Mouse (Mus musculus) MEL (cell line): ENCODE data around the gene Cyp2j8. TPM values are rescaled to one million over a fixed set of nuclear protein-coding genes. Genes with fewer than 3 reads are reported as not detected.

Source experiments
- DNase-seq: peaks from one replicate; pipeline ENCODE4 v3.0.0; 2011; ENCODE audit warnings: low read depth, low spot score
- H3K27ac ChIP-seq: 2 replicates; pipeline ENCODE4 v1.5.1; 2012; ENCODE audit warnings: low read depth, mild to moderate bottlenecking, control low read depth, low read length, moderate library complexity; ENCODE audit not compliant: control insufficient read depth
- H3K27me3 ChIP-seq, 2 experiments: fragments of 150-350 bp in 1 of 2; sonication (generic) in 1 of 2; 2 replicates each; pipeline ENCODE4 v1.6.1; 2012; ENCODE audit warnings: low read length in 2 of 2, mild to moderate bottlenecking in 2 of 2, improper control_type of control experiment in 1 of 2, moderate library complexity in 1 of 2; ENCODE audit not compliant: insufficient read depth in 2 of 2, control insufficient read depth in 1 of 2
- H3K36me3 ChIP-seq, 2 experiments: 2 replicates each; pipeline ENCODE4 v1.6.1; 2012 to 2014; ENCODE audit warnings: low read length in 2 of 2, improper control_type of control experiment in 1 of 2, inconsistent platforms in 1 of 2, mild to moderate bottlenecking in 1 of 2; ENCODE audit not compliant: insufficient read depth in 2 of 2, control insufficient read depth in 1 of 2
- H3K4me1 ChIP-seq, 2 experiments: fragments of 150-350 bp in 1 of 2; sonication (generic) in 1 of 2; 2 replicates each; pipeline ENCODE4 v1.6.1; 2012; ENCODE audit warnings: low read length in 2 of 2, improper control_type of control experiment in 1 of 2, mild to moderate bottlenecking in 1 of 2; ENCODE audit not compliant: insufficient read depth in 2 of 2, control insufficient read depth in 1 of 2
- H3K4me3 ChIP-seq, 2 experiments: fragments of 150-350 bp in 1 of 2; sonication (generic) in 1 of 2; 2 replicates each; pipeline ENCODE4 v1.5.1; 2012; ENCODE audit warnings: low read depth in 2 of 2, low read length in 2 of 2, mild to moderate bottlenecking in 2 of 2, moderate library complexity in 2 of 2, control low read depth in 1 of 2, improper control_type of control experiment in 1 of 2; ENCODE audit not compliant: control insufficient read depth in 1 of 2, insufficient read depth in 1 of 2
- H3K79me2 ChIP-seq: 2 replicates; pipeline ENCODE4 v1.6.1; 2012; ENCODE audit warnings: mild to moderate bottlenecking, low read length, moderate library complexity; ENCODE audit not compliant: control insufficient read depth, poor library complexity, insufficient read depth
- H3K9ac ChIP-seq: 2 replicates; pipeline ENCODE4 v1.6.1; 2012; ENCODE audit warnings: low read depth, mild to moderate bottlenecking, control low read depth, low read length, moderate library complexity; ENCODE audit not compliant: control insufficient read depth, poor library complexity, severe bottlenecking
- H3K9me3 ChIP-seq: fragments of 150-350 bp; sonication (generic); replicated peaks from 2 replicates; pipeline ENCODE4 v1.6.1; 2012; ENCODE audit warnings: mild to moderate bottlenecking, low read length, improper control_type of control experiment, moderate library complexity; ENCODE audit not compliant: insufficient read depth
- BHLHE40 ChIP-seq: IDR thresholded peaks from 2 replicates; pipeline ENCODE4 v1.6.1; 2012; ENCODE audit warnings: low read depth, mild to moderate bottlenecking, inconsistent platforms, low read length, improper control_type of control experiment, borderline replicate concordance
- CHD2 ChIP-seq: IDR thresholded peaks from 2 replicates; pipeline ENCODE4 v1.6.1; 2011; ENCODE audit warnings: low read length, improper control_type of control experiment
- CTCF ChIP-seq, 3 experiments: IDR thresholded peaks in 2 of 3; conservative IDR thresholded peaks in 1 of 3; 2 replicates each; pipeline ENCODE4 v1.5.1; 2011 to 2012; ENCODE audit warnings: low read length in 3 of 3, low read depth in 2 of 3, mild to moderate bottlenecking in 2 of 3, improper control_type of control experiment in 1 of 3, inconsistent platforms in 1 of 3, mixed read lengths in 1 of 3, moderate library complexity in 1 of 3; ENCODE audit not compliant: control insufficient read depth in 1 of 3, insufficient read depth in 1 of 3, poor library complexity in 1 of 3, severe bottlenecking in 1 of 3
- E2F4 ChIP-seq: IDR thresholded peaks from 2 replicates; pipeline ENCODE4 v1.6.1; 2011; ENCODE audit warnings: low read depth, low read length, improper control_type of control experiment, borderline replicate concordance
- ETS1 ChIP-seq: IDR thresholded peaks from 2 replicates; pipeline ENCODE4 v1.6.1; 2012; ENCODE audit warnings: low read depth, mild to moderate bottlenecking, inconsistent platforms, low read length, improper control_type of control experiment, moderate library complexity
- MAFK ChIP-seq: IDR thresholded peaks from 2 replicates; pipeline ENCODE4 v1.6.1; 2011; ENCODE audit warnings: low read depth, mild to moderate bottlenecking, low read length, improper control_type of control experiment, borderline replicate concordance
- MAZ ChIP-seq: IDR thresholded peaks from 2 replicates; pipeline ENCODE4 v1.6.1; 2012; ENCODE audit warnings: low read depth, mild to moderate bottlenecking, inconsistent platforms, low read length, improper control_type of control experiment
- MYB ChIP-seq: IDR thresholded peaks from 2 replicates; pipeline ENCODE4 v1.6.1; 2011; ENCODE audit warnings: mild to moderate bottlenecking, low read depth, low read length, improper control_type of control experiment
- NELFE ChIP-seq: IDR thresholded peaks from 2 replicates; pipeline ENCODE4 v1.6.1; 2011; ENCODE audit warnings: low read depth, low read length, improper control_type of control experiment
- POLR2A ChIP-seq, 2 experiments: IDR thresholded peaks; 2 replicates each; pipeline ENCODE4 v1.6.1; 2011 to 2012; ENCODE audit warnings: low read length in 2 of 2, mild to moderate bottlenecking in 2 of 2, control low read depth in 1 of 2, improper control_type of control experiment in 1 of 2, low read depth in 1 of 2, moderate library complexity in 1 of 2; ENCODE audit not compliant: control insufficient read depth in 1 of 2, insufficient read depth in 1 of 2, poor library complexity in 1 of 2
- POLR2AphosphoS2 ChIP-seq: IDR thresholded peaks from 2 replicates; pipeline ENCODE4 v1.6.1; 2011; ENCODE audit warnings: low read length, improper control_type of control experiment
- POLR2AphosphoS5 ChIP-seq: IDR thresholded peaks from 2 replicates; pipeline ENCODE4 v1.6.1; 2012; ENCODE audit warnings: low read depth, borderline replicate concordance, mild to moderate bottlenecking, inconsistent platforms, low read length, moderate library complexity, mixed read lengths
- RAD21 ChIP-seq: IDR thresholded peaks from 2 replicates; pipeline ENCODE4 v1.6.1; 2011; ENCODE audit warnings: mild to moderate bottlenecking, low read depth, low read length, improper control_type of control experiment
- RCOR1 ChIP-seq: IDR thresholded peaks from 2 replicates; pipeline ENCODE4 v1.6.1; 2012; ENCODE audit warnings: low read depth, mild to moderate bottlenecking, inconsistent platforms, low read length, improper control_type of control experiment
- TAL1 ChIP-seq: IDR thresholded peaks from 2 replicates; pipeline ENCODE4 v1.6.1; 2012; ENCODE audit warnings: mild to moderate bottlenecking, inconsistent platforms, low read length, moderate library complexity, mixed read lengths
- TBP ChIP-seq: IDR thresholded peaks from 2 replicates; pipeline ENCODE4 v1.8.0; 2011; ENCODE audit warnings: low read depth, low read length, improper control_type of control experiment
- USF2 ChIP-seq, 2 experiments: IDR thresholded peaks; 2 replicates each; pipeline ENCODE4 v1.6.1; 2011 to 2012; ENCODE audit warnings: improper control_type of control experiment in 2 of 2, low read length in 2 of 2, borderline replicate concordance in 1 of 2, inconsistent platforms in 1 of 2, low read depth in 1 of 2, mild to moderate bottlenecking in 1 of 2; ENCODE audit not compliant: insufficient read depth in 1 of 2
- ZKSCAN1 ChIP-seq: IDR thresholded peaks from 2 replicates; pipeline ENCODE4 v1.6.1; 2012; ENCODE audit warnings: low read depth, mild to moderate bottlenecking, inconsistent platforms, low read length, improper control_type of control experiment, moderate library complexity
- ZMIZ1 ChIP-seq: IDR thresholded peaks from 2 replicates; pipeline ENCODE4 v1.6.1; 2012; ENCODE audit warnings: low read depth, mild to moderate bottlenecking, inconsistent platforms, low read length, improper control_type of control experiment, moderate library complexity
- polyA plus RNA-seq, 2 experiments: library from polyadenylated mRNA; stranded (reverse) in 1 of 2; unstranded in 1 of 2; fragments of >175 nt in 1 of 2; fragments of >200 nt in 1 of 2; gene quantifications; 2 replicates each; pipeline versions ENCODE4 v1.2.1 to v1.2.4; 2012; ENCODE audit warnings: low replicate concordance in 2 of 2, low read depth in 1 of 2; ENCODE audit not compliant: insufficient read length in 2 of 2, insufficient read depth in 1 of 2, missing spikeins in 1 of 2
- total RNA-seq: library from RNA; depleted of rRNA; stranded (reverse); fragments of 300-350 nt; gene quantifications from 2 replicates; pipeline ENCODE4 v1.2.3, GENCODE M21; 2012; rRNA removed

Cyp2j8 gene
- total RNA-seq (not detected in 2 replicates), polyA plus RNA-seq (not detected)

DNA sequence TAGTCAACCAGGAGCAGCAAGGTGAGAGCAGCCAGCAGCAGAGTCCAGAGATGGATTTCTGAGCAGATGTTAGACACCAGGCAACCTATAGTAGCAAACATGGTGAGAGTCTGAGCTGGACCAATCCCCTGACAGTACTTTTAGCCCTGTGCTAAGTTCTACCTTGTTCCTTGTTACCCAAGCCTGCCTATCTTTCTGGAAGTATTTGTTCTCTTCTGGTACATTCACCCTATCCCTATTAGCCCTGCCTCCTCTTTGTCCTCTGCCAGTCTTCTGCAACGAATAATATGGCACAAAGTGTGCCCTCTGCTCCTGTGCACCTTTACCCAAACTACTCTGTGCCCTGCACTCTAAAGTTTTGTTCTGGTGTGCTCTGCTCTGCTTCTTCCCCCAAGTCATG, at the start of gene Cyp2j8:
TSS of gene Cyp2j8 (minus strand) at position 101 of the 400 bp plus-strand sequence.
- Histone ChIP-seq H3K27ac (no peak within 1 kb of the TSS), H3K4me1 (no peaks in the 10 kb centered on the region), H3K27me3 (no peaks in the 10 kb centered on the region), H3K9ac (no peak within 1 kb of the TSS), H3K4me3 (no peak within 1 kb of the TSS), H3K9me3 (no peaks in the 10 kb centered on the region), H3K79me2 (no peaks in the 10 kb centered on the region), H3K36me3 (no peaks in the 10 kb centered on the region)
- TF ChIP-seq USF2 (IDR thresholded peaks at IDR 0.05; ENCODE audit: borderline replicate concordance in 1 of 2, insufficient read depth in 1 of 2, low read depth in 1 of 2, low read length in 2 of 2) (no peak), MAZ (no peak), RCOR1 (no peak)
- no peak for DNase-seq

DNA sequence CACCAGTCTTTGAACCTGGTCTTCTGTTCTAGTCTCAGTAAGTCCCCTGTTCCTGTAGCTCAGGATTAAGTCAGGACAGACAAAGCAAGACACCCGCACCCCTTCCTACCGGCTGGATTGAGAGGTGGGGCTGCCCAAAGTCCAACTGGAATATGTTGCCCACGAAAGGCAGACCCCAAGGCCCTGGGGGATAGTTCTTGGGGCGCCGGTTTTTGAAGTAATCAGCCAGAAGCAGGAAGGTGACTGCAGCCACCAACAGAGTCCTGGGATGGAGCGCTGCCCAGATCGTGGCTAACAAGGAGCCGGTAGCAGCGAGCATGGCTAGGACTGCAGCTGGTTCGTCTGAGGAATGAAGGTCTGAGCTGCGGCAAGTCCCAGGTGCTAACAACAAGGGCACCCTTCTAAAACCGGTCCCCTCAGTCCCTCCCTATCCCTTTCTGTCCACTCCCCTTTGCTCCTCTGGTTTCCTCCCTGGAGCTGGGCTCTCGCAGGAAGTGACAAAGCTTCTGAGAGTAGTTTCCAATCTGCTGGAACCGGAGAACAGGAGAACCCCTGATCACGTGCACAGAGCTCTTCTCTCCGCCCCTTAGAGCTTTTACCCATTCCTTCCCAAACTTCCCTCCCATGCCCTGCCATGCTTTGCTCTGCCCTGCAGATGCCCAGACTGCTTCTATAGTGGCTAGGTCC, 46.1 kb upstream of the Cyp2j8 start, which contains the start of gene Cyp2j6:
TSS of gene Cyp2j6 (minus strand) at position 529 of the 687 bp plus-strand sequence.
- Histone ChIP-seq H3K9me3 (no peaks in the 10 kb centered on the region), H3K4me3 (no peak within 1 kb of the TSS), H3K9ac (no peak within 1 kb of the TSS), H3K79me2 (no peaks in the 10 kb centered on the region), H3K27me3 (no peaks in the 10 kb centered on the region), H3K36me3 (no peaks in the 10 kb centered on the region), H3K27ac (no peak within 1 kb of the TSS), H3K4me1 (no peaks in the 10 kb centered on the region)
- TF ChIP-seq MAFK, result no peak
- no peak for TF ChIP-seq CHD2
- no peak for TF ChIP-seq CTCF (IDR thresholded peaks at IDR 0.05 in 2 of 3, conservative IDR thresholded peaks at IDR 0.05 in 1 of 3; ENCODE audit: control insufficient read depth in 1 of 3, insufficient read depth in 1 of 3, low read depth in 2 of 3, low read length in 3 of 3, poor library complexity in 1 of 3, severe bottlenecking in 1 of 3)
- no peak for TF ChIP-seq BHLHE40
- no peak for TF ChIP-seq TAL1
- TF ChIP-seq ZMIZ1, result no peak
- no peak for TF ChIP-seq ETS1
- TF ChIP-seq NELFE, result no peak
- no peak for TF ChIP-seq POLR2A (IDR thresholded peaks at IDR 0.05; ENCODE audit: control insufficient read depth in 1 of 2, insufficient read depth in 1 of 2, low read depth in 1 of 2, low read length in 2 of 2, poor library complexity in 1 of 2)
- no peak for TF ChIP-seq E2F4
- no peak for TF ChIP-seq RAD21
- TF ChIP-seq MYB, result no peak
- no peak for TF ChIP-seq POLR2AphosphoS5
- TF ChIP-seq MAZ, result no peak
- TF ChIP-seq RCOR1, result no peak
- no peak for TF ChIP-seq ZKSCAN1
- TF ChIP-seq POLR2AphosphoS2, result no peak
- no peak for TF ChIP-seq TBP
- no peak for TF ChIP-seq USF2 (IDR thresholded peaks at IDR 0.05; ENCODE audit: borderline replicate concordance in 1 of 2, insufficient read depth in 1 of 2, low read depth in 1 of 2, low read length in 2 of 2)
- DNase-seq, result no peak
